Mouse (Mus musculus): Measurements from ENCODE around the gene Ripor1.

GRCm38 (mm10) chr8:105609355-105609754, 4.3 kb downstream of the Ripor1 start:
- TF ChIP-seq CTCF (IDR thresholded peaks at IDR 0.05; ENCODE audit: insufficient read depth, low read depth, low read length) (no peak), POLR2A (IDR thresholded peaks at IDR 0.05; ENCODE audit: insufficient read depth, low read depth, low read length) (no peak)
